Mouse (Mus musculus): ENCODE results near the gene Wdtc1. TPM values are rescaled to one million over a fixed set of nuclear protein-coding genes. Genes with fewer than 3 reads are reported as not detected.

The Wdtc1 gene
- polyA plus RNA-seq, 1 experiment from 2014 or later, result 16.0 TPM

GRCm38 (mm10) chr4:133309948-133310347 lies 43.3 kb downstream of the Wdtc1 start:
- 0% methylated on average over 3 of the region's 3 CpGs for WGBS
- peak; percentile 28; the same call in 1 of the 2 replicates for ATAC-seq (ENCODE audit: low FRiP score, low TSS enrichment)
- H3K9ac ChIP-seq (ENCODE audit: low read depth, low read length), result no peak overlapping the region
- no peak overlapping the region for H3K4me3 ChIP-seq (ENCODE audit: low read length)
- H3K4me1 ChIP-seq (ENCODE audit: control insufficient read depth, insufficient read depth, low read length), result no peaks in the 10 kb centered on the region
- peaks cover 6% of the 10 kb centered on the region; the same call in 1 of the 2 replicates for H3K36me3 ChIP-seq (ENCODE audit: control insufficient read depth, insufficient read depth, low read length)
- H3K9me3 ChIP-seq (ENCODE audit: control insufficient read depth, low read length), result no peaks in the 10 kb centered on the region
- no peaks in the 10 kb centered on the region for H3K27me3 ChIP-seq (ENCODE audit: control insufficient read depth, insufficient read depth, low read length)
- H3K27ac ChIP-seq (ENCODE audit: low read depth, low read length), result no peak overlapping the region
- H3K4me2 ChIP-seq (replicated peaks; ENCODE audit: low read depth, low read length), result no peak overlapping the region

GRCm38 (mm10) chr4:133307331-133307730 lies 46.0 kb downstream of the Wdtc1 start:
- Histone ChIP-seq H3K4me3 (ENCODE audit: low read length) (no peak overlapping the region), H3K9ac (ENCODE audit: low read depth, low read length) (no peak overlapping the region), H3K27ac (ENCODE audit: low read depth, low read length) (no peak overlapping the region), H3K36me3 (ENCODE audit: control insufficient read depth, insufficient read depth, low read length) (peaks cover 15% of the 10 kb centered on the region; the same call in 1 of the 2 replicates), H3K4me1 (ENCODE audit: control insufficient read depth, insufficient read depth, low read length) (no peaks in the 10 kb centered on the region), H3K4me2 (replicated peaks; ENCODE audit: low read depth, low read length) (no peak overlapping the region), H3K27me3 (ENCODE audit: control insufficient read depth, insufficient read depth, low read length) (no peaks in the 10 kb centered on the region), H3K9me3 (ENCODE audit: control insufficient read depth, low read length) (no peaks in the 10 kb centered on the region)
- 30% methylated on average over 3 of the region's 3 CpGs for WGBS
- ATAC-seq (ENCODE audit: low FRiP score, low TSS enrichment), result no peak

- no peak overlapping the region for H3K4me2 ChIP-seq (replicated peaks; ENCODE audit: low read depth, low read length)
- 84% methylated on average over 7 of the region's 7 CpGs for WGBS
- H3K4me1 ChIP-seq (ENCODE audit: control insufficient read depth, insufficient read depth, low read length), result no peaks in the 10 kb centered on the region
- no peak overlapping the region for H3K4me3 ChIP-seq (ENCODE audit: low read length)
- peaks cover 22% of the 10 kb centered on the region for H3K36me3 ChIP-seq (ENCODE audit: control insufficient read depth, insufficient read depth, low read length)
- H3K9me3 ChIP-seq (ENCODE audit: control insufficient read depth, low read length), result no peaks in the 10 kb centered on the region
- H3K9ac ChIP-seq (ENCODE audit: low read depth, low read length), result no peak overlapping the region
- no peak overlapping the region for H3K27ac ChIP-seq (ENCODE audit: low read depth, low read length)
- no peaks in the 10 kb centered on the region for H3K27me3 ChIP-seq (ENCODE audit: control insufficient read depth, insufficient read depth, low read length)
- ATAC-seq (ENCODE audit: low FRiP score, low TSS enrichment), result no peak
These were observed 47.5 kb downstream of the Wdtc1 start for GRCm38 (mm10) chr4:133305825-133306224.

GRCm38 (mm10) chr4:133304770-133305169 lies 48.5 kb downstream of the Wdtc1 start:
- Histone ChIP-seq H3K9me3 (ENCODE audit: control insufficient read depth, low read length) (no peaks in the 10 kb centered on the region), H3K4me3 (ENCODE audit: low read length) (no peak overlapping the region), H3K4me1 (ENCODE audit: control insufficient read depth, insufficient read depth, low read length) (no peaks in the 10 kb centered on the region), H3K9ac (ENCODE audit: low read depth, low read length) (no peak overlapping the region), H3K27me3 (ENCODE audit: control insufficient read depth, insufficient read depth, low read length) (no peaks in the 10 kb centered on the region), H3K27ac (ENCODE audit: low read depth, low read length) (no peak overlapping the region), H3K36me3 (ENCODE audit: control insufficient read depth, insufficient read depth, low read length) (peaks cover 30% of the 10 kb centered on the region), H3K4me2 (replicated peaks; ENCODE audit: low read depth, low read length) (no peak overlapping the region)
- no peak for ATAC-seq (ENCODE audit: low FRiP score, low TSS enrichment)
- 93% methylated on average over 7 of the region's 7 CpGs for WGBS

GRCm38 (mm10) chr4:133302668-133303067 lies 50.6 kb downstream of the Wdtc1 start:
- H3K36me3 ChIP-seq (ENCODE audit: control insufficient read depth, insufficient read depth, low read length), result peaks cover 29% of the 10 kb centered on the region
- 92% methylated on average over 5 of the region's 5 CpGs for WGBS
- no peak for ATAC-seq (ENCODE audit: low FRiP score, low TSS enrichment)
- no peak overlapping the region for H3K9ac ChIP-seq (ENCODE audit: low read depth, low read length)
- no peaks in the 10 kb centered on the region for H3K27me3 ChIP-seq (ENCODE audit: control insufficient read depth, insufficient read depth, low read length)
- H3K4me3 ChIP-seq (ENCODE audit: low read length), result no peak overlapping the region
- no peak overlapping the region for H3K4me2 ChIP-seq (replicated peaks; ENCODE audit: low read depth, low read length)
- H3K27ac ChIP-seq (ENCODE audit: low read depth, low read length), result no peak overlapping the region
- peaks cover 4% of the 10 kb centered on the region; the same call in 1 of the 2 replicates for H3K4me1 ChIP-seq (ENCODE audit: control insufficient read depth, insufficient read depth, low read length)
- no peaks in the 10 kb centered on the region for H3K9me3 ChIP-seq (ENCODE audit: control insufficient read depth, low read length)

- WGBS, result 22% methylated on average over 4 of the region's 4 CpGs
- no peak overlapping the region for H3K27ac ChIP-seq (ENCODE audit: low read depth, low read length)
These were observed 51.5 kb downstream of the Wdtc1 start for GRCm38 (mm10) chr4:133301802-133302201.

GRCm38 (mm10) chr4:133300421-133300820 lies 52.9 kb downstream of the Wdtc1 start:
- Histone ChIP-seq H3K27ac (ENCODE audit: low read depth, low read length) (no peak overlapping the region), H3K4me1 (ENCODE audit: control insufficient read depth, insufficient read depth, low read length) (peaks cover 4% of the 10 kb centered on the region; the same call in 1 of the 2 replicates), H3K27me3 (ENCODE audit: control insufficient read depth, insufficient read depth, low read length) (no peaks in the 10 kb centered on the region), H3K4me3 (ENCODE audit: low read length) (no peak overlapping the region), H3K9ac (ENCODE audit: low read depth, low read length) (no peak overlapping the region), H3K4me2 (replicated peaks; ENCODE audit: low read depth, low read length) (no peak overlapping the region), H3K9me3 (ENCODE audit: control insufficient read depth, low read length) (no peaks in the 10 kb centered on the region), H3K36me3 (ENCODE audit: control insufficient read depth, insufficient read depth, low read length) (peaks cover 39% of the 10 kb centered on the region)
- 80% methylated on average over 11 of the region's 11 CpGs for WGBS
- ATAC-seq (ENCODE audit: low FRiP score, low TSS enrichment), result no peak

More at GRCm38 (mm10) chr4:133301802-133302201, 51.5 kb downstream of the Wdtc1 start:
- Histone ChIP-seq H3K4me3 (ENCODE audit: low read length) (no peak overlapping the region), H3K4me1 (ENCODE audit: control insufficient read depth, insufficient read depth, low read length) (peaks cover 4% of the 10 kb centered on the region; the same call in 1 of the 2 replicates), H3K36me3 (ENCODE audit: control insufficient read depth, insufficient read depth, low read length) (peaks cover 34% of the 10 kb centered on the region), H3K9me3 (ENCODE audit: control insufficient read depth, low read length) (no peaks in the 10 kb centered on the region), H3K9ac (ENCODE audit: low read depth, low read length) (no peak overlapping the region), H3K4me2 (replicated peaks; ENCODE audit: low read depth, low read length) (no peak overlapping the region), H3K27me3 (ENCODE audit: control insufficient read depth, insufficient read depth, low read length) (no peaks in the 10 kb centered on the region)
- no peak for ATAC-seq (ENCODE audit: low FRiP score, low TSS enrichment)

GRCm38 (mm10) chr4:133299701-133300100 lies 53.6 kb downstream of the Wdtc1 start:
- no peaks in the 10 kb centered on the region for H3K27me3 ChIP-seq (ENCODE audit: control insufficient read depth, insufficient read depth, low read length)
- H3K4me2 ChIP-seq (replicated peaks; ENCODE audit: low read depth, low read length), result no peak overlapping the region
- no peak overlapping the region for H3K27ac ChIP-seq (ENCODE audit: low read depth, low read length)
- no peaks in the 10 kb centered on the region for H3K9me3 ChIP-seq (ENCODE audit: control insufficient read depth, low read length)
- H3K36me3 ChIP-seq (ENCODE audit: control insufficient read depth, insufficient read depth, low read length), result peaks cover 39% of the 10 kb centered on the region
- H3K4me1 ChIP-seq (ENCODE audit: control insufficient read depth, insufficient read depth, low read length), result peaks cover 4% of the 10 kb centered on the region; the same call in 1 of the 2 replicates
- H3K4me3 ChIP-seq (ENCODE audit: low read length), result no peak overlapping the region
- WGBS, result 63% methylated on average over 5 of the region's 5 CpGs
- H3K9ac ChIP-seq (ENCODE audit: low read depth, low read length), result no peak overlapping the region
- no peak for ATAC-seq (ENCODE audit: low FRiP score, low TSS enrichment)

- H3K9me3 ChIP-seq (ENCODE audit: control insufficient read depth, low read length), result no peaks in the 10 kb centered on the region
- no peak for ATAC-seq (ENCODE audit: low FRiP score, low TSS enrichment)
- no peak overlapping the region for H3K9ac ChIP-seq (ENCODE audit: low read depth, low read length)
- no peaks in the 10 kb centered on the region for H3K27me3 ChIP-seq (ENCODE audit: control insufficient read depth, insufficient read depth, low read length)
- peaks cover 39% of the 10 kb centered on the region for H3K36me3 ChIP-seq (ENCODE audit: control insufficient read depth, insufficient read depth, low read length)
- no peak overlapping the region for H3K4me3 ChIP-seq (ENCODE audit: low read length)
- H3K27ac ChIP-seq (ENCODE audit: low read depth, low read length), result no peak overlapping the region
- peaks cover 11% of the 10 kb centered on the region for H3K4me1 ChIP-seq (ENCODE audit: control insufficient read depth, insufficient read depth, low read length)
- H3K4me2 ChIP-seq (replicated peaks; ENCODE audit: low read depth, low read length), result no peak overlapping the region
- WGBS, result 37% methylated on average over 12 of the region's 12 CpGs
These were observed 54.5 kb downstream of the Wdtc1 start for GRCm38 (mm10) chr4:133298516-133299365.
